Mouse (Mus musculus) G1E (cell line): ENCODE results near the gene Plod3.

Experiments used
- CTCF ChIP-seq: IDR thresholded peaks from 2 replicates; pipeline ENCODE4 v1.5.1; 2012; ENCODE audit warnings: low read depth, low read length, inconsistent platforms, mixed read lengths
- GATA1 ChIP-seq: IDR thresholded peaks from 2 replicates; pipeline ENCODE4 v1.6.1; 2012; ENCODE audit warnings: borderline replicate concordance, low read length, inconsistent platforms, mixed read lengths
- GATA2 ChIP-seq: IDR thresholded peaks from 2 replicates; pipeline ENCODE4 v1.6.1; 2012; ENCODE audit warnings: low read depth, low read length, inconsistent platforms, borderline replicate concordance
- POLR2AphosphoS5 ChIP-seq: IDR thresholded peaks from 2 replicates; pipeline ENCODE4 v1.6.1; 2012; ENCODE audit warnings: low read depth, low read length, inconsistent platforms; ENCODE audit not compliant: insufficient replicate concordance
- TAL1 ChIP-seq: conservative IDR thresholded peaks from 2 replicates; pipeline ENCODE4 v1.6.1; 2012; ENCODE audit warnings: low read depth, low read length, inconsistent platforms, mixed read lengths

DNA sequence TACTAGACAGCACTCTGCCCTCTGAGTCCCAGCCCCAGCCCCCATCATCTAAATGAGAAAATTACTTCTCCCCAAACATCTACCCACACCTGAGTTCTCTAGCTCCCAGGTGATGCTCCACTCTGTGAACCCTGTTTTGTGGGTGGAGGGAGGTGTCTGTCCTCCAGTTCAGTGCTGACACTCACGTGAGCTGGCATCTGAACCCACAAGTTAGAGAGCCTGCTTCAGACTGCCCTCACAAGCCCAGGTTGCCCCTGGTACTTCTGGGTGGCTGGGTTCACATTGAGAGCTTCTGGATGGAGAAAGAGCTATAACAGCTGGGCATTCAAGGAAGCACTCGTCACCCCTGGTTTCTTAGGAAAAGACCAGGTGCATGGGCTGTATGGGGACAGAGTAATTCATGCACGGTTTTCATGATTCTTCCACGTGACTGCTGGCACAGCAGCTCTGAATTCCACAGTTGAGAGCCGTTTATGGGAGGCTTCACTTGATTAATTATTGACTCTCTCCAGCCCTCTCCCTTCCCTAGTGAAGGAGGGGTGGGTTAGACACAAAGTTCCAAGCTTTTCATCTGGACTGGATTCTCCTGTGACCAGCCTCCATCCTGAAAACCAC is 27.7 kb upstream of the Plod3 start:
- TF ChIP-seq CTCF (no peak), POLR2AphosphoS5 (no peak), GATA1 (no peak), TAL1 (no peak), GATA2 (no peak)
